Mouse (Mus musculus) left cerebral cortex, postnatal 36 days (tissue): ENCODE data around the gene Bud23. TPM values are rescaled to one million over a fixed set of nuclear protein-coding genes. Genes with fewer than 3 reads are reported as not detected.

Experiments
- total RNA-seq, 2 experiments: library from RNA; stranded (reverse); gene quantifications; 2 replicates each; pipeline ENCODE4 v1.2.3; 2021

Gene Bud23
- total RNA-seq, 2 experiments from 2014 or later, result 41.0 to 50.0 TPM

Other genes starting within 250 kb of the Bud23 start
- gene Tmem270, start 158.2 kb downstream of the Bud23 start, total RNA-seq, result not detected
- gene Cldn13, start 149.4 kb downstream of the Bud23 start, total RNA-seq, result not detected
- 10 to 100 TPM in 1 of 2 experiments, 1 to 10 TPM in 1; 9.6 to 10.9 TPM for gene Mettl27, start 132.6 kb downstream of the Bud23 start, total RNA-seq
- not detected for gene Cldn4, start 118.0 kb downstream of the Bud23 start, total RNA-seq
- gene Cldn3, start 78.7 kb downstream of the Bud23 start, total RNA-seq, result under 1 TPM; 0.49 to 0.52 TPM
- gene Abhd11, start 55.8 kb downstream of the Bud23 start, total RNA-seq, result 10 to 100 TPM; 31.1 to 39.2 TPM
- 100 to 1,000 TPM; 340 to 404 TPM for gene Stx1a, start 41.5 kb downstream of the Bud23 start, total RNA-seq
- 10 to 100 TPM; 40.9 to 52.1 TPM for gene Dnajc30, start 757 bp downstream of the Bud23 start, total RNA-seq
- gene Vps37d, start 13.3 kb upstream of the Bud23 start, total RNA-seq, result 10 to 100 TPM; 26.8 to 36.0 TPM
- 1 to 10 TPM; 2.4 to 4.7 TPM for gene Mlxipl, start 24.9 kb upstream of the Bud23 start, total RNA-seq
- gene Tbl2, start 84.7 kb upstream of the Bud23 start, total RNA-seq, result 10 to 100 TPM; 28.4 to 30.8 TPM
- gene Bcl7b, start 103.3 kb upstream of the Bud23 start, total RNA-seq, result 10 to 100 TPM; 54.7 to 58.3 TPM
- 10 to 100 TPM; 60.9 to 85.3 TPM for gene Baz1b, start 122.3 kb upstream of the Bud23 start, total RNA-seq
- gene Fzd9, start 186.3 kb upstream of the Bud23 start, total RNA-seq, result 1 to 10 TPM; 5.1 to 6.7 TPM